Mouse (Mus musculus) neural tube, embryonic 11.5 days (tissue): ENCODE results near the gene Irgq. TPM values are rescaled to one million over a fixed set of nuclear protein-coding genes. Genes with fewer than 3 reads are reported as not detected.

ENCODE experiments used
- ATAC-seq: fragments of 200-750 bp; cut with Nextera tagmentation; 2 replicates; pipeline ENCODE4 v1.8.0; 2017; ENCODE audit warnings: moderate number of reproducible peaks, mild to moderate bottlenecking, moderate TSS enrichment, moderate library complexity; ENCODE audit not compliant: insufficient read depth, low FRiP score, low TSS enrichment
- DNase-seq: peaks from one replicate; pipeline ENCODE4 v3.0.0-alpha.2; 2015; ENCODE audit warnings: low spot score
- H3K27ac ChIP-seq: fragments of 300-500 bp; sonication (generic); 2 replicates; pipeline ENCODE4 v1.5.1; 2014; ENCODE audit warnings: low read depth, mild to moderate bottlenecking, low read length
- H3K27me3 ChIP-seq: fragments of 300-500 bp; sonication (generic); 2 replicates; pipeline ENCODE4 v1.6.1; 2014; ENCODE audit warnings: mild to moderate bottlenecking, low read length, mixed read lengths; ENCODE audit not compliant: control insufficient read depth, insufficient read depth
- H3K36me3 ChIP-seq: fragments of 300-500 bp; sonication (generic); 2 replicates; pipeline ENCODE4 v1.6.1; 2014; ENCODE audit warnings: mild to moderate bottlenecking, low read length, moderate library complexity, mixed read lengths; ENCODE audit not compliant: control insufficient read depth, insufficient read depth
- H3K4me1 ChIP-seq: fragments of 300-500 bp; sonication (generic); 2 replicates; pipeline ENCODE4 v1.6.1; 2014; ENCODE audit warnings: low read length, mixed read lengths; ENCODE audit not compliant: control insufficient read depth, insufficient read depth
- H3K4me2 ChIP-seq: fragments of 300-500 bp; sonication (generic); 2 replicates; pipeline ENCODE4 v1.6.1; 2014; ENCODE audit warnings: low read depth, mild to moderate bottlenecking, moderate library complexity
- H3K4me3 ChIP-seq: fragments of 300-500 bp; sonication (generic); 2 replicates; pipeline ENCODE4 v1.5.1; 2014; ENCODE audit warnings: low read depth, low read length
- H3K9ac ChIP-seq: fragments of 300-500 bp; sonication (generic); 2 replicates; pipeline ENCODE4 v1.6.1; 2014; ENCODE audit warnings: mild to moderate bottlenecking, low read length
- H3K9me3 ChIP-seq: fragments of 300-500 bp; sonication (generic); 2 replicates; pipeline ENCODE4 v1.6.1; 2016; ENCODE audit warnings: low read length; ENCODE audit not compliant: control insufficient read depth
- WGBS: fragments of 180-500 bp; shearing (Covaris S2); extraction: QIAGEN DNeasy Blood & Tissue Kit; methylation state at CpG from one replicate; pipeline ENCODE4 v1.1.7; 2014; 5-methylcytosine and 5-hydroxymethylcytosine counted together
- polyA plus RNA-seq: library from polyadenylated mRNA; unstranded; fragments of >200 nt; fragmentation: Nextera tagmentation; extraction: Ambion mirVana; gene quantifications from 2 replicates; pipeline ENCODE4 v1.2.1, GENCODE M21; 2014

The Irgq gene
- polyA plus RNA-seq, 1 experiment from 2014 or later = 19.1 TPM

DNA sequence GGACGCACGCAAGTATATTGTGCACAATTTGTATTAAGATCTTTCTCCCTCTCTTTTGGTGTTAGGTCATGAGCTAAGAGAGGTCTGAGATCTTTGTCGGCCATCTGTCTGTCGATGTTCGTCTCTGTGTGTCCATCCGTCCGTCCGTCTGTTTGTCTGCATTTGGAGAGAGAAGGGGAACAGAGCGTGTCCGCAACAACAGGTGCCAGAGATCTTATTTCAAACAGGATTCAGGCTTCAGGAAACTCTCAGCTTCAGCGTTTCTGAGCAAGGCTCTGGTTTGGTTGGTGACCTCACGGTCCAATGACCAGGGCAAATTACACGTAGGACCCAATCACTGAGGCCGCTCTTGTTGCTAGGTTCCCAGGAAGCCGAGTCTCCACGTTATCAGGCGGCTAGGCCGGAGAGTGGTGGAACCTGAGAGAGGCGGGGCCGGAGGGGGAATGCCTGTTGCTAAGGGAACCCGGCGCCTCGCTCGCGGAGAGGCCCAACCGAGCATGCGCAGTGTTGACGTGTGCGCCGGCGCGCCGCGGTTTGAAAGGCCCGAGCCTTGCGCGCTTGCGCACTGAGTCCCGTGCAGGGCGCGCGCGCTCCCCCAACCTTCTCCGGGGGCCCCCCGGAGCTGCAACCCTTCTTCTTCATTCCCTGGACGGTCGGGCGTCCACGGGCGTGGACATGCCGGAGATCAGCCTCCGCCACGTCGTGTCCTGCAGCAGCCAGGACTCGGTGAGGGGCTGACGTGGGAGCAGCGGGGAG lies 16.3 kb downstream of the Irgq start:
- Histone ChIP-seq H3K9me3 (no peaks in the 10 kb centered on the region), H3K4me2 (peak overlapping the region; percentile 52), H3K27me3 (no peaks in the 10 kb centered on the region), H3K4me3 (peak overlapping the region; percentile 73), H3K36me3 (no peaks in the 10 kb centered on the region), H3K27ac (peak overlapping the region; percentile 42; the same call in 1 of the 2 replicates), H3K9ac (peak overlapping the region; percentile 71), H3K4me1 (0 out of 2 replicates have a peak, but pooled peaks cover 4% of the 10 kb centered on the region)
- ATAC-seq (peak; percentile 96), DNase-seq (peak; percentile 99)
- under 1% methylated on average over 48 of the region's 57 CpGs for WGBS

DNA sequence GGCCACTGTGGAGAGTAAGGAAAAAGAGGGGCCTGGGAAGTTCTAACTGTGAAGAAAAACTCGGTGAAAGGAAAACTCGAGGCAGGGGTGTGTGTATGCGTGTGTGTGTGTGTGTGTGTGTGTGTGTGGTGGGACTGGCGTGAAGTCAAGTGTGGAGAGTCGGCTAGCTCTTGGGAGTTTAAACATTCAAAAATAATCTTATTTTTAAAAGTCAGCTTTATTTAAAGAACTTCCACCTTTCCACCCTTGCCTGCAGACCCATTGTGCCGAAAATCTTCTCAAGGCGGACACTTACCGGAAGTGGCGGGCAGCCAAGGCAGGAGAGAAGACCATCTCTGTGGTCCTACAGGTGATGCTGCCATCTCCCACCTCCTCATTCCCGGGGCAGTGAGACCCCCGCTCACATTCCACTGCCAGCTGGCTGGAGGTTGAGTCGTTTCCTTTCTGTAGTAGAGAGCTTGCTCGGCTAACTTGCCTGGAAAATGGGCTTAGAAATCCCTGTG lies 17.1 kb downstream of the Irgq start:
- Histone ChIP-seq H3K9ac (peak overlapping the region; percentile 71), H3K4me3 (peak overlapping the region; percentile 73), H3K4me2 (peak overlapping the region; percentile 42), H3K4me1 (0 out of 2 replicates have a peak, but pooled peaks cover 4% of the 10 kb centered on the region), H3K27me3 (no peaks in the 10 kb centered on the region), H3K9me3 (no peaks in the 10 kb centered on the region), H3K36me3 (peaks cover 2% of the 10 kb centered on the region), H3K27ac (peak overlapping the region; percentile 42; the same call in 1 of the 2 replicates)
- no peak for DNase-seq
- 38% methylated on average over 13 of the region's 13 CpGs for WGBS
- ATAC-seq = peak; percentile 28; the same call in 1 of the 2 replicates

DNA sequence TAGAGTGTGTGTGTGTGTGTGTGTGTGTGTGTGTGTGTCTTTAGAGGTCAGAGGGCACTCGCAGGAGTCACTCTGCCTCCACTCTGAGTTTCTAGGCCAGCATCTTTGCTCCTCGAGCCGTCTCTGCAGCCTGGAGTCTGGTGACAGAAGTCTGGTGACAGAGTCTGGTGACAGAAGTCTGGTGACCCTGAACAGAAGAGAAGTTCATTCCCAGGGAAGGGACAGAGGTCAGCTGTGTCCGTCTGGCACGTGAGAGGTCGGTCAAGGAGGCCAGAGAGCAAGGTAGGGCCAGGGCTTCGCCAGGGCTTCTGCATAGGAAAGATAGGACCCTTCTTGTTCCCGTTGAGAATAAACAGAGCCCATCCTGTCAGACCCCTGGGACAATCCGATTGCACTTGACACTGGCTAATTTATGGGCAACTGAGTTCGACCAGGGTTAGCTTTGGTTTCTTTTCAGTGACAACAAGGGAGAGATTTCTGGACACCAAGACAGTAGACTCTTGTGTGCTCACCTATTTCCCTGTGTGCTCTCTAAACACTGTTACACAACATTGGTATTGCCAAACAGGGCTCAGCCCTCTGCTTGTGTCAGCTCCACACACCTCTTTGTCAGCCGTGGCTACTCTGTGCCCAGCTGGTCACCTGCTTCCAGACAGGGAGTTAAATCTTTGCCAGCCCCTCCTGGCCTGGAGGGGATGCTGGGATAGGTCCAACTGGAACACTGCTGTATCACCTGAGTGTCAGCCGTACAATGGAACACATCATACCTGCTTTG lies 21.7 kb downstream of the Irgq start:
- Histone ChIP-seq H3K4me2 (no peak overlapping the region), H3K9ac (no peak overlapping the region), H3K36me3 (peaks cover 6% of the 10 kb centered on the region), H3K27me3 (no peaks in the 10 kb centered on the region), H3K4me3 (no peak overlapping the region), H3K4me1 (no peaks in the 10 kb centered on the region), H3K9me3 (no peaks in the 10 kb centered on the region), H3K27ac (no peak overlapping the region)
- no peak for DNase-seq
- ATAC-seq = no peak
- 83% methylated on average over 12 of the region's 12 CpGs for WGBS

DNA sequence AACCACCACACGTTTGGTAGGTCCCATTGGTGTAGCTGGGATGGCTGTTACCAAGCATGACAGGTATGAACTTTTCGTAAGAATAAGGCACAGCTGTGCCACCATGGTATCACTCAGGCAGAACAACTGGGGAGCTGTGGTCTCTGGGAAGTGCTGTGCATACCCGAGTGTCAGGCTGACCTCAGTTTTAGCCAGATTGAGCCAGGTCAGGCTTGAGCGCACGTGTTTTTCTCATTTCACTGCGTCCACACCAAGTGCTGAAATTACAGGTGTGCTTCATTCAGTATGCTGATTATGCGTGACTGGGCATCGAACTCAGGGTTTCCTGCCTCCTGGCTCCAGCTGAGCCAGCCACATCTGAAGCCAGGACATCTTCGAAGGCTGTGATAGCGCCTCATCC lies 25.3 kb downstream of the Irgq start:
- H3K9ac ChIP-seq = no peak overlapping the region
- H3K36me3 ChIP-seq = peaks cover 6% of the 10 kb centered on the region
- no peaks in the 10 kb centered on the region for H3K9me3 ChIP-seq
- WGBS = 96% methylated on average over 10 of the region's 10 CpGs
- no peaks in the 10 kb centered on the region for H3K4me1 ChIP-seq
- no peak overlapping the region for H3K4me2 ChIP-seq
- H3K27me3 ChIP-seq = no peaks in the 10 kb centered on the region
- no peak for DNase-seq
- H3K4me3 ChIP-seq = no peak overlapping the region
- H3K27ac ChIP-seq = no peak overlapping the region
- no peak for ATAC-seq

DNA sequence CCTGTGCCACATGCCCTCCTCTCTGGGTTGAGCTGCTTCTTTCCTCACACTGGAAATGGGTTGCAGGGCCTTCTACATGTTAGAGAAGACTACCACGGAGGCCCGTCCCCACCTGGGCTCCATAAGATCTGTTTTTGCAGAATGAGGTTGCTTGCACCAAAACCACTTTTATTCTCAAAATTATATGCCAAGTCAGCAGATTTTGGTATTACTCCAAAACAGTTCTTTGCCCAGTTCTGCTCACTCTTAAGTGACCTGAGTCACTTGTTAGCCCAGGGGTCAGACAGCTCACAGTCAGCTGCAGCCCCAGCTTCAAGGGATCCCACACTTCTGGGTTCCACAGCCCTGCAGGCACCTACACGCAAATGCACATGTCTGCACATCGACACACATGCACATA lies 31.0 kb downstream of the Irgq start:
- Histone ChIP-seq H3K36me3 (peaks cover 4% of the 10 kb centered on the region), H3K27ac (no peak overlapping the region), H3K27me3 (no peaks in the 10 kb centered on the region), H3K9ac (no peak overlapping the region), H3K4me2 (no peak overlapping the region), H3K4me3 (no peak overlapping the region), H3K4me1 (no peaks in the 10 kb centered on the region), H3K9me3 (no peaks in the 10 kb centered on the region)
- no peak for DNase-seq
- WGBS = 94% methylated on average over 4 of the region's 4 CpGs
- no peak for ATAC-seq

DNA sequence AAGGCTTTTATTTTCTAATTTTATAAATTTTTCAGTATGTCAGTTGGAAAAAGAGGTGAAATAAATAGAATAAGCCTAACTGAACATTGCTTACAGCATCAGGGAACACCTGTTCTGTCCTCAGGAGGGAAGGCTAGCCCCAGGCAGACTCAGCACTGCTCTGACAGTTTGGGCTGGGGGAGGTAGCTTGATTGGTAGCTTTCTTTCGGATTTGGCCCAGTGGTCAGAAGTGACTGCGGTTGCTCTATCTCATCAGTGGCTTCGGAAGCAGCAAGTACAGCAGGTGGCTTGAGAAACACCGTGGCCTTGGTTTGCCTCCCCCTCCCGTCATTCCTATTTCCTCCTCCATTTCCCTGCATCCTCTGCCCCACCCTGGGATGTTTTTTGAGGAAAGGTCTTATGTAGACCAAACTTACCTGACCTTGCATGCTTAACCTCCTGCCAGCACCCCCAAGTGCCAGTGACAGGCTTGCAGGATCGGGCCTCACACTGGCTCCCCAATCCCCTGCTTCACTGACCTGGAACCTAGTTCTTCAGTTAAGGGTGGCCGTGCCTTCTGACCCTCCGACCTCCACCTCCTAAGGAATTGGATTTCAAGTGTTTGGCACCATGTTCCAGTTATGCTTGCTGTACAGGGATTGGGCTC lies 32.8 kb downstream of the Irgq start:
- H3K36me3 ChIP-seq = peaks cover 11% of the 10 kb centered on the region
- 94% methylated on average over 8 of the region's 8 CpGs for WGBS

DNA sequence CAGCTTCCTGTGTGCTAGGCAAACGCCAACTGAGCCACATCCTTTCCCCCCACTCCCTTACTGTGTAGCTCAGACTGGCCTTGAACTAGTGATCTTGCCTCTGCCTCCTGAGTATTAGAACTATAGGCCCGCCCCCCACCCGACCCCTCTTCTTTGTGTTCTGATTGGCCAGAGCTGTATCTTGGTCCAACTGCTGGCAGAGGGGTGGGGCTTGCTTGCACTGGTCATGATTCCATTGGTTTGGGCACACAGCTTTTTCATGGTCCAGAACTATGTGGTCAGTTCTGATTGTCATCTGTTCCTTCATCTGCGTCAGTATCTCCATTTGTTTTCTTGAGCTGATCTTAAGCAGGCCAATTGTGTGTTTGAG lies 33.3 kb downstream of the Irgq start:
- no peak overlapping the region for H3K27ac ChIP-seq
- H3K36me3 ChIP-seq = peaks cover 11% of the 10 kb centered on the region
- no peaks in the 10 kb centered on the region for H3K9me3 ChIP-seq
- no peak overlapping the region for H3K4me3 ChIP-seq
- DNase-seq (no peak), ATAC-seq (no peak)
- H3K9ac ChIP-seq = no peak overlapping the region
- WGBS = 86% methylated on average over 4 of the region's 4 CpGs
- H3K4me1 ChIP-seq = no peaks in the 10 kb centered on the region
- no peak overlapping the region for H3K4me2 ChIP-seq
- H3K27me3 ChIP-seq = no peaks in the 10 kb centered on the region

More for the DNA sequence above, 32.8 kb downstream of the Irgq start:
- Histone ChIP-seq H3K9me3 (no peaks in the 10 kb centered on the region), H3K4me1 (no peaks in the 10 kb centered on the region), H3K4me3 (no peak overlapping the region), H3K4me2 (no peak overlapping the region), H3K9ac (no peak overlapping the region), H3K27me3 (no peaks in the 10 kb centered on the region), H3K27ac (no peak overlapping the region)
- DNase-seq (no peak), ATAC-seq (no peak)

DNA sequence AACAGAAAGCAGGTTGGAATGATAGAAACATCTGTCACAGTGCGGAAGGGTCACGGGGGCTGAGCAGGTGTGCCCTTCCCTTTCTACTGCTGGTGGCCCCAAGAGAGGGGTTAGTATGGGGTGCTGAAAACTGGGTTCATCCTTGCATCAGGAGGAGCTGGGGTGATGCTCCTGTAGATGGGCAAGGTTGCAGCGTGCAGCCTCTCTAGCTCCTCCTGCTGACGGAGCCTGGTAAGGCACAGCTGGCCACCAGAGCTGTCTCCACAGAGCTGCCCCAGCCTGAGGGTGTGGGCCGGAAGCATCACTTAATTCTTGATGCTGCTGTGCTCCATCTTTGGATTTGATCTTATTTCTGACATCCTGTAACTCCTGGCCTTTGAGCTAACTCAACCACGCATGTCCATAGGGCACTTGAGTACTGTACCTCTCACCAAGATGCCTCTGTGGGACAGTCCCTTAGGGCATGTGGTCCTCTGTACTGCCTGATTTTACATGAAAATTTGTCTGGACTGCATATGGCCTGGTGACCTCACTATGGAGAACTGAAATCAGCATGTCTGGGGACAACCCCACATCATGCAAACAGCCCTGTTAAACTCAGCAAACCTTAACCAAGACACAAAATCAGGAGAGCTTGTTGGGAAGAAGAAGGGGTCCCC lies 34.2 kb downstream of the Irgq start:
- Histone ChIP-seq H3K27ac (no peak overlapping the region), H3K4me2 (no peak overlapping the region), H3K36me3 (peaks cover 11% of the 10 kb centered on the region), H3K4me1 (no peaks in the 10 kb centered on the region), H3K9me3 (no peaks in the 10 kb centered on the region), H3K27me3 (no peaks in the 10 kb centered on the region), H3K4me3 (no peak overlapping the region), H3K9ac (no peak overlapping the region)
- ATAC-seq (peak; percentile 58; the same call in 1 of the 2 replicates), DNase-seq (peak; percentile 82)
- 60% methylated on average over 6 of the region's 6 CpGs for WGBS
